Mouse (Mus musculus) neural tube, embryonic 11.5 days (tissue): ENCODE results near the gene Grasp. TPM values are rescaled to one million over a fixed set of nuclear protein-coding genes. Genes with fewer than 3 reads are reported as not detected.
A peak's percentile ranks its signal among the peaks of the same experiment; 100 is the strongest.

Experiments used
- ATAC-seq: fragments of 200-750 bp; cut with Nextera tagmentation; 2 replicates; pipeline ENCODE4 v1.8.0; 2017; ENCODE audit warnings: moderate number of reproducible peaks, mild to moderate bottlenecking, moderate TSS enrichment, moderate library complexity; ENCODE audit not compliant: insufficient read depth, low FRiP score, low TSS enrichment
- DNase-seq: peaks from one replicate; pipeline ENCODE4 v3.0.0-alpha.2; 2015; ENCODE audit warnings: low spot score
- H3K27ac ChIP-seq: fragments of 300-500 bp; sonication (generic); 2 replicates; pipeline ENCODE4 v1.5.1; 2014; ENCODE audit warnings: low read depth, mild to moderate bottlenecking, low read length
- H3K27me3 ChIP-seq: fragments of 300-500 bp; sonication (generic); 2 replicates; pipeline ENCODE4 v1.6.1; 2014; ENCODE audit warnings: mild to moderate bottlenecking, low read length, mixed read lengths; ENCODE audit not compliant: control insufficient read depth, insufficient read depth
- H3K36me3 ChIP-seq: fragments of 300-500 bp; sonication (generic); 2 replicates; pipeline ENCODE4 v1.6.1; 2014; ENCODE audit warnings: mild to moderate bottlenecking, low read length, moderate library complexity, mixed read lengths; ENCODE audit not compliant: control insufficient read depth, insufficient read depth
- H3K4me1 ChIP-seq: fragments of 300-500 bp; sonication (generic); 2 replicates; pipeline ENCODE4 v1.6.1; 2014; ENCODE audit warnings: low read length, mixed read lengths; ENCODE audit not compliant: control insufficient read depth, insufficient read depth
- H3K4me2 ChIP-seq: fragments of 300-500 bp; sonication (generic); 2 replicates; pipeline ENCODE4 v1.6.1; 2014; ENCODE audit warnings: low read depth, mild to moderate bottlenecking, moderate library complexity
- H3K4me3 ChIP-seq: fragments of 300-500 bp; sonication (generic); 2 replicates; pipeline ENCODE4 v1.5.1; 2014; ENCODE audit warnings: low read depth, low read length
- H3K9ac ChIP-seq: fragments of 300-500 bp; sonication (generic); 2 replicates; pipeline ENCODE4 v1.6.1; 2014; ENCODE audit warnings: mild to moderate bottlenecking, low read length
- H3K9me3 ChIP-seq: fragments of 300-500 bp; sonication (generic); 2 replicates; pipeline ENCODE4 v1.6.1; 2016; ENCODE audit warnings: low read length; ENCODE audit not compliant: control insufficient read depth
- WGBS: fragments of 180-500 bp; shearing (Covaris S2); extraction: QIAGEN DNeasy Blood & Tissue Kit; methylation state at CpG from one replicate; pipeline ENCODE4 v1.1.7; 2014; 5-methylcytosine and 5-hydroxymethylcytosine counted together
- microRNA-seq: library from miRNA; unstranded; fragments of <30 nt; microRNA quantifications from one replicate; pipeline ENCODE4, GENCODE M21; 2016
- polyA plus RNA-seq: library from polyadenylated mRNA; unstranded; fragments of >200 nt; fragmentation: Nextera tagmentation; extraction: Ambion mirVana; gene quantifications from 2 replicates; pipeline ENCODE4 v1.2.1, GENCODE M21; 2014

Grasp gene
- polyA plus RNA-seq, 1 experiment from 2014 or later, result 6.6 TPM

DNA sequence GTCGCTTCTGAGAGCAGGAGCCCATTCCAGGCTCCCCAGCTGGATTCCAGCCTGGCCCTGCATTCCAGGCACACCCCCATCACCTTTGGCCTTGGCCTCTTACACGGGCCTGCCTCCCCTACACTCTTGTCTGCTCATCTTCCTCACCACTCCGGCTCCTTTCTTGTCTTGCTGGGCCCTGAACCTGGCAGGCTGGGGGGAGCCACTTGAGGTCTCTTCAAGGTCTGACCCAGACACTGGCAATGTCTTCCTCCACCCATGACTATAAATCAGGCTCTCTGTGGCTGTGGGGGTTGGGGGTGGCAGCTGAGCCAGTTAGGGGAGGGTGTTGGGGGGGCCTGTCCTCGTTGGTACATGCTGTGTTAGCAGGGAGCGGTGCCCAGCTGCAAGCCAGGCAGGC lies 54.6 kb downstream of the Grasp start:
- Histone ChIP-seq H3K9ac (no peak overlapping the region), H3K4me1 (peaks cover 2% of the 10 kb centered on the region; the same call in 1 of the 2 replicates), H3K36me3 (no peaks in the 10 kb centered on the region), H3K4me2 (no peak overlapping the region), H3K27ac (no peak overlapping the region), H3K9me3 (no peaks in the 10 kb centered on the region), H3K27me3 (no peaks in the 10 kb centered on the region), H3K4me3 (no peak overlapping the region)
- WGBS, result 49% methylated on average over 5 of the region's 5 CpGs
- no peak for ATAC-seq
- DNase-seq, result no peak

- H3K9ac ChIP-seq, result peak overlapping the region; percentile 11; the same call in 1 of the 2 replicates
- H3K27me3 ChIP-seq, result no peaks in the 10 kb centered on the region
- ATAC-seq, result no peak
- H3K4me3 ChIP-seq, result no peak overlapping the region
- no peak overlapping the region for H3K27ac ChIP-seq
- 71% methylated on average over 12 of the region's 12 CpGs for WGBS
- no peak for DNase-seq
- no peaks in the 10 kb centered on the region for H3K36me3 ChIP-seq
- no peaks in the 10 kb centered on the region for H3K9me3 ChIP-seq
- H3K4me2 ChIP-seq, result no peak overlapping the region
- peaks cover 2% of the 10 kb centered on the region; the same call in 1 of the 2 replicates for H3K4me1 ChIP-seq
Measured at GRCm38 (mm10) chr15:101279430-101279999, 55.5 kb downstream of the Grasp start.

Small RNA genes within 50 kb of the gene (microRNA-seq; reads per million reads assigned to microRNA genes)
- gene Mir6962, result 0.78 reads per million

Other genes with a start within 250 kb of the Grasp start
- gene Gm47841, start 176.8 kb upstream of the Grasp start, polyA plus RNA-seq, result not detected in 2 replicates
- gene Fignl2, start 145.6 kb upstream of the Grasp start, polyA plus RNA-seq, result 1.6 and 1.7 TPM in 2 replicates
- not detected in 2 replicates for gene Ankrd33, start 108.4 kb upstream of the Grasp start, polyA plus RNA-seq
- 5.1 and 5.2 TPM in 2 replicates for gene Acvrl1, start 95.7 kb upstream of the Grasp start, polyA plus RNA-seq
- 16.6 and 17.4 TPM in 2 replicates for gene Acvr1b, start 50.1 kb upstream of the Grasp start, polyA plus RNA-seq
- 3.2 and 4.4 TPM in 2 replicates for gene Nr4a1, start 30.1 kb downstream of the Grasp start, polyA plus RNA-seq
- 69.5 and 74.4 TPM in 2 replicates for gene Atg101, start 60.1 kb downstream of the Grasp start, polyA plus RNA-seq
- gene 6030408B16Rik, start 69.0 kb downstream of the Grasp start, polyA plus RNA-seq, result 0.33 and 0.42 TPM in 2 replicates
- not detected in 2 replicates for gene Krt80, start 146.0 kb downstream of the Grasp start, polyA plus RNA-seq
- gene Krt7, start 186.9 kb downstream of the Grasp start, polyA plus RNA-seq, result 10.6 and 12.3 TPM in 2 replicates
- gene Krt87, start 214.6 kb downstream of the Grasp start, polyA plus RNA-seq, result 0.41 TPM in 1 of 2 replicates, not detected in the other
- not detected in 2 replicates for gene Krt88, start 223.6 kb downstream of the Grasp start, polyA plus RNA-seq
- gene Krt81, start 239.6 kb downstream of the Grasp start, polyA plus RNA-seq, result not detected in 2 replicates
- gene Krt86, start 249.3 kb downstream of the Grasp start, polyA plus RNA-seq, result not detected in 2 replicates